Mouse (Mus musculus): ENCODE measurements around the gene Ahr.

The Ahr gene

DNA sequence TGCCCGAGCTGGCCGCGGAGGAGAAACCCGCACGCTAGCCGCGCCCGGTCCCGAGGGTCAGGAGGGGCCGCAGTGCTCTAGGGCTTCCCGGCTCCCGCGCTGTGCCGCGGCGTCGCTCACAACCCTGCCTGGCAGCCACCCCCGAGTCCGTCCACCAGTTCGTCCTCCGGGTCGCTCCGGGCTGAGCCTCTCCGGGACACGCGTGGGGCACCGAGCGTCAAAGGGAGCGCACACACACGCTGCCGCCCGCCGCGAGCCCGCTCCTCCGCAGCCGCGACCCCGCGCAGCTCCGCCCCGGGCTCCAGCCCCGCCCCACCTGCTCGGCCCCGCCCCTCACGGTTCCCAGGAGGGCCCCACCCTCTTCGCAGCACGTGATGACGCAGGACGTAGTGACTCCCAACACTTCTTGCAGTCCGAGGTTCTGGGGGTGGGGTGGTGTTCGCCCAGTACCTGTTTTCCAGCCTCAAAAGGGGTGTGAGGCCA, at the start of gene Ahr:
TSS of gene Ahr (minus strand) at position 285 of the 483 bp plus-strand sequence.
- peak; percentile 89 for DNase-seq (ENCODE audit: extremely low spot score, low spot score)

DNA sequence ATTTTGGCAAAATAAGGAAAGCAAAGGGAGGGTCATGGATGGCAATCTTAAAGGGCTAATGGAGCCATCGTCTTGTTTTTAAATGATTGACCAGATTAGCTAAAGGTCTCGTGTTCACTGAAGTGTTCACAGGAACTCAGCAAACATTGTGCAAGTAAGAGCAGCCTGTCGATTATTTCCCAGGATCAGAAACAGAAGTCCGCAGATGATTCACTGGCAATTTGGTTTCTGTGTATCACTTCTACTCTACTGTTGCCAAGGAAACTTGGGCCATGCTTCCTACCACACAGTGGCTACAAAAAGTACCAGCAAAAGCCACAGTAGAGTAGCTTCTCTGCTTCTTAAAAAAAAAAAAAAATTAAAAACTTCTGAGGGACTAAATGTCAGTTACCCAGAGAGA, 44.0 kb upstream of the Ahr start:
- no peak for DNase-seq (ENCODE audit: extremely low spot score, low spot score)

DNA sequence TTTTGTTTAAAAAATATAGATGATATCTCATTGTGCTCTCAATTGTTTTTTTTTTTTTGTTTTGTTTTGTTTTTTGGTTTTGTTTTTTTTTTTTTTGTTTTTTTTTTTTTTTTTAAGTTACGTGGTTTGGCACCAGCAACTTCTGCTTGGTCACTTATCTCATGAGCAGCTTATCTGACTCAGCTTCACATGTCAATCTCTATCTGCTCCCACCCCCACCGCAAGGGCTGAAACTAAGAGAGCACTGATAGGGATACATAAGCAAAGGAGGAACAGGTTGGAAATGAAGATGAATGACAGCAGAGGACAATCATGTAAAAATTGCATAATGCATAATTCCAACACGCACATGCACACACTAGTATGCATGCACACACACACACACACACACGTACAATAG, 41.3 kb upstream of the Ahr start:
- DNase-seq (ENCODE audit: extremely low spot score, low spot score): no peak

DNA sequence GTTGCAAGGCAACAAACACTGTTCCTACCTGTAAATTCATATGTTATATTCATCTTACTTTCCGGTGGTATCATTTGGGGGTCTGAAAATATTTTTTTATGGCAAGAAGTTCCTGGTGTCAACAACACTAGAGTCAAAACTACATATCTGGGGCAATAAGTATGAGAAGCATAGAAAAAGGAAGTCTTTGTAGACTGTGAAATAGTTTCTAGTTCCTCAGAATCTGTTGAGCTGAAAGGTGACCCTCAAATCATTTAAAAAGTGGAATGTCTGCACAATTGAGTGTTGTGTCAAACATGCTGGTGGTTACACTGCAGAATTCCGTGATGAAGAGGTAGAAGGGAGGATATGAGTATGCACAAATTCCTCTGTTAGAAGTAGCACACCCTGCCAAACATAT, 38.9 kb upstream of the Ahr start:
- DNase-seq (ENCODE audit: extremely low spot score, low spot score): no peak

DNA sequence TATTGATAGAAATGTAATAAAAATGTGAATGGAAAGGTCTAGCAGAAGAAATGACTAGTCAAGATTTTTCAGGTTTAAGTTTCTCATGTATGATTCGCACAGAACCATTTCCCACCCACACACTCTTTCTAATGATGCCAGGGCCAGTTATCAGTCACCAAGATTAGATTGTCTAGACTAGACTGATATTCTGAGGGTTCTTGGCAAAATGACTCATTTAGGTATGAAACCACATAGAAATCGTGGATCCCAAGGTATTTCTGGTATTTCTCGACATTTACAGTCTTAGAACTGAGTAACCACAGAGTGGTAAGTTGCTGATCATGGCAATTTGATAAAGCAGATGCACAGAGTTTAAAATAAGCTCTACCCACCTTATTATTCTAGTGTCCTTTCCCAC, 28.0 kb upstream of the Ahr start:
- DNase-seq (ENCODE audit: extremely low spot score, low spot score): no peak

DNA sequence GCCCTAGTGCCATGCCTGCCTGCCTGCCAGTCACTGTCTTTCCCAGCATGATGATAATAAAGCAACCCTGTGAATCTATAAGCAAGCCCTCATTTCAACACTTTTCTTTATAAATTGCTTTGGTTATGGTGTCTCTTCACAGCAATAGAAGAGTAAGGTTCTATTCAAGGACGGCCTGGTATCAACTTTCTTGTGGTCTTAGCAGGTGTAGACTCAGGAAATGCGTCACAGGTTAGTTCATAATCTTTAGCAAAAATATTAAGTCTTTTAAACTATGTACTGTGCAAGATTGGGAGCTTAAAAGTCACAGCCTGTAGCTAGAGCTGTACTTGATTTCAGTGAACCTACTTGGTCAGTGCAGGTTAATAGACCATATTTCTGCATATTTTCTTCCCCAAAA, 24.0 kb upstream of the Ahr start:
- no peak for DNase-seq (ENCODE audit: extremely low spot score, low spot score)

DNA sequence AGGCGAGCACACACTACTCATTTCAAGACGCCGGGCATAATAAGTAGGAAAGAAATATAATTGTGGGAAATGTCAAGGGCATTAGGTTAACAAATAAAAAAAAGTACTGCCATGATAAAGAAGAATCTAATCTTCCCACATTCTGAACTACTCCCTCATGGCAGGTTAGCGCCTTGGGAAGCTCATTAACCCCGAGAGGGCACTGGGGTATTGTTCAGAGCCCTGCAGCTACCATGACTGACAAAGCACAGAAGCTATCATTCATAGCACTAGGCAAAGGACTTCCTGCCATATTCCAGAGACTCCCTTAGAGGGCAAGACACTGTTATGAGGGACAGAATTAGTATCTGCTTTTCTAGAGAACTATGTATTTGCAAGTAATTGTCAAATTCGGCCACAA, 21.1 kb upstream of the Ahr start:
- no peak for DNase-seq (ENCODE audit: extremely low spot score, low spot score)

DNA sequence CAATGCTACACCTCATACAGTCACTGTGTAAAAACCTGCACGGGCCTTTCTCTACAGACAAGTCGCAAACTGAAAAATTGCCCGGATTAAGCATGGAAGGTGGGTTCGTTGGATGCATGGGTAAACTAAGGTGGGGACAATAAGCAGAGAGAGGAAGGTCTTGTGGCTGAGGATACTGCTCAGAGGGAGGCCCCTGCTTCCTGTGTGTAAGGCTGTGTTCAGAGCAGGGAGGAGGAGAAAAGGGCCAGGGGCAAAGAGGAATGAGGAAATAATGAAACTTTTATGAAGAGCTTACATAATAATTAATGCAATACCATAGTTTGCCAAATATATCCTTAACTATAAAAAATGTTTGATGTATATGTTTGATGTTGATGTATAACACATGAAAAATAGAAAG, 19.5 kb upstream of the Ahr start:
- DNase-seq (ENCODE audit: extremely low spot score, low spot score): no peak

DNA sequence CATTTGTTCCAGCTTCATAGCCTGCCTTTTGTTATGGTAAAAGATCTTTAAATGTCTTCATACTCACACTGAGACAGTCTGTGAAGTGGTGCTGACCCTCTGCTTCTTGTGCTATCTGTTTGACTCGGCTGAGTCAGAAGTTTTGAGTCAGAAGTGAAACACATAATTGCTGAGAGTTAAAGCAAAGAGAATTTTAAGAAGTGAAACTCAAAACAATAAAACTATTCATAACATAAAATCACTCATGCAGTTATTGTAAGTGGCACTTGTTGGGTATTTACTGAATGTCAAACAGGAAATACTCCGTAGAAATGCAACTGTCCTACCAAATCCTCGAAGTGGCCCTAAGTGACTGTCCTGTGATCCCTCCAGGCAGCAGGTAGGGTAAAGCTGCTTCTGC, 18.3 kb upstream of the Ahr start:
- no peak for DNase-seq (ENCODE audit: extremely low spot score, low spot score)

DNA sequence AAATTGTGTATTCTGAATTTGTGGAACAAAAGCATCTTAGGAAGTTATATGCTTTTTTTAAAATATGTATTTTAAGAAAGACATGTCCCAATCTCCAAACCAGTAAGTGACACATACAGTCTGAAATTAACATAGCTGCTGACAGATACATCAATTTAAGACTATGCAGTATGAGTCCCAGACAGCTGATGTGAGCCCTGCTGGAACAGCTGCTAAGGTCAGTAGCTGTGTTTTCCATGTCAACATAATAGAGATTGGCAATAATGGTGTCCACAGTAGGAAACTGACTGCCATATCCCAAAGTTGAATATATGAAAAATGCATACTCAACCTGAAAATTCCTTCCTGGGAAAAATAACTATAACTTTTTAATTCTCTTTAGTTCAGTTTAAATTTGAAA, 15.5 kb upstream of the Ahr start:
- no peak for DNase-seq (ENCODE audit: extremely low spot score, low spot score)

DNA sequence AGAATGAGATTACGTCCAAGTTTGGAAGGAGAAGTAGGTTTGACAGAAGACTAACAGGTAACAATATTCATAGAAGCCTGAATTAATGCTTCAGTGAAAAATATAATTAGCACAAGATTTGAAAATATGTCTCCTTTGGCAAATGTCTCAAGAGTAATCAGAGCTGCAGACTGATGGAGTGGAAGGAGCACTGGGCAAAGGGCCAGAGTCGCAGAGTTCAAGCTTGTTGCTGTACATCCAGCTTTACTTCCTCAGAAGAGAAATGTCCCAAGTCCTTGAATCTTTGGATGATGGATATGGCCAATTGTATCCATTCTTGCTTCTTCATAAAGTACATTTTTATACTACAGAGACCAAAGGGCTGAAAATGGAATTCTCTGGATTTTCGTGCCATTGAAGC, 8.0 kb upstream of the Ahr start:
- DNase-seq (ENCODE audit: extremely low spot score, low spot score): no peak

DNA sequence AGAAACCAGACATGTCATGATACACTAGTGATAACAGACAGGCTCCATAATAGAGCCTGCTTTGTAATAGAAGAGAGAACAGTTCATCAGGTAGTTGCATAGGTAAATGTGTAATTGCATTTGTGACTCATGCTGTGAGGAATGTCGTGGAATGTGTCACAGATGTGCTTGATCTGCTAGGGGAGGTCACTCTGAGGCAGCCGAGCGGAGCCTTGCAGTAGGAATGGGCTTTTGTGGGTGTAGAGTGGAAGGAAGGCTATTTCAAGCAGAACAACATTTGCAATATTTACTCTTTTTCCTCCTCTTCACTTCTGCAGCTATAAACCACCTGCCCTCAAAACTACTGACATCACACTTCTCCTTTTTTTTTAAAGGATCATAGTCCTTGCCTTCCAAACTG, 4.0 kb upstream of the Ahr start:
- DNase-seq (ENCODE audit: extremely low spot score, low spot score): no peak

DNA sequence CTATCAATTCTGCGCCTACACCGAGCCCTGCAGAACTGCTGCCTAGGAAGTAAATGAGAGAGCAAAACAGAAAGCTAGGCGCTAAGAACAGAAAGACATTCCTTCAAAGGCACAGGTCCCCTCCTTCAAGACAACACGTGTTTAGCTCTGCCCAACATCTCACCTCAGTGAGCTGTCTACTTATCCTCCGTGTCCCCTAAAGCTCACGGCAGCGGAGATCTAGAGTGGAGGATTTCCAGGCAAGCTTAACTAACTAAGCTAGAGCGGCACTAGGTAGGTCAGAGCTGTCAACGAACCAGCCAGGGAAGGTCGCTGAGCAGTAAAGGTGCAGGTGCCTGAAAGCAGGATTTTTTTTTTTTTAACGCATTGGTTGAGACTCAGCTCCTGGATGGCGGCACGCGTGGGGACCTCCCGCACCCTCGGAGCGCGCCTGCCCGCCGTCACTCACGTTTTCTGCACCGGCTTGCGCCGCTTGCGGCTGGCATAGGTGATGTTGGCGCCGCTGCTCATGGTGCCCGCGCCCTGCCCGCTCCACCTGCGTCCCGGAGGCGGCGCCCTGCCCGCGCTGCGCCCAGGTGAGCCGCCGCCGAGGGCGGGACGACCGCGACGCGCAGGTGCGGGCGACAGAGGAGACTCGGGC, 604 bp downstream of the Ahr start:
- DNase-seq (ENCODE audit: extremely low spot score, low spot score): peak; percentile 50

DNA sequence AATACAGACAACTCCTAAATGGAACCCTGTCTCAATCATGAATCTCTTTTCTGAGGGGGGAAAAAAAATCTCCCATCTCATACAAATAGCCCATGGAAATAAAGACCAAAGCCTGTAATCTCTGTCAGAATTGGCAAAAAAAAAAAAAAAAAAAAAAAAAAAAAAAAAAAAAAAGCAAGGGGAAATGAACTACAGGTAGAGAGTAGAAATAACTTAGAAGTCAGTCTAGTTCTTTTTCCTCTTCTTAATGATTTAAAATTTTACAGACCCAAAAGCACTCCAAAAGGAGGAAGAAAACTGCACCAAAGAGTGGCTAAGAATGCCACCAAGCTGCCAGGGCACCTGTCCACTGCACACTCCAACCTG, 1.1 kb downstream of the Ahr start:
- no peak for DNase-seq (ENCODE audit: extremely low spot score, low spot score)

DNA sequence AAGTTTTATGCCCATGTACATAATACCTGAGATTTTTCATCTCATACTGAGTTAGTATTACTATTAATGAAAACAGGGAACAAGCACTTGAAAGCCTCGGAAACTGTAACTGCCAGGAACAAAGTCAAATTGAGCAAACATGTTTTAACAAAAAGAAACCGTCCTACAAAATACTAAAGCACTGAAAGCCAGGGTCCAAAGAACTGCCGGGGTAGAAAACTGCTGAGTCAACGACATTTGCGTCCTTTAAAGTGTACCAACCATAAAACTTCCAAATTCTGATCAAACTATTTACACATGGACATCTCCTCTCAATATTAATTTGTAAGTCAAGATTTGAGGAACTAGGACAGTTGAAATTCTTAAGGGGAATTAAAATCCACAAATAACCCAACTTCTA, 1.7 kb downstream of the Ahr start:
- DNase-seq (ENCODE audit: extremely low spot score, low spot score): no peak

DNA sequence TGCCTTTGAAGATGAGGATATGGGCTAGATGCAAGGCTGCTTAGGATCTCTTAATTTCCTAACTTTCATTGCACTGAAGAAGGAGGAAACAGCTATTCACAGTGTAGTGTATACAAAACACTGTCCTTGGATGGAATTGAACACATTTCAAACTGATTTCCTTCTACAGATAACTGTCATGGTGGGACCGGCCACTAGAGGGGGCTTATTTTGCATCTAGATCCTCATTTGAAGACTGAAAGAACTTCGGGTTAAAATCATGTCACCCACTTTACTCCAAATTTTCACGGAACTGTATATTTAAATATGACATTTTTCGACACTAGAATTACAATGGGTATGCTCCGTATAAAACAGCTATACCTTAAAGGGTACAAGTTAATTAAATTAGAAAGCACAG, 2.7 kb downstream of the Ahr start:
- peak; percentile 61 for DNase-seq (ENCODE audit: extremely low spot score, low spot score)

DNA sequence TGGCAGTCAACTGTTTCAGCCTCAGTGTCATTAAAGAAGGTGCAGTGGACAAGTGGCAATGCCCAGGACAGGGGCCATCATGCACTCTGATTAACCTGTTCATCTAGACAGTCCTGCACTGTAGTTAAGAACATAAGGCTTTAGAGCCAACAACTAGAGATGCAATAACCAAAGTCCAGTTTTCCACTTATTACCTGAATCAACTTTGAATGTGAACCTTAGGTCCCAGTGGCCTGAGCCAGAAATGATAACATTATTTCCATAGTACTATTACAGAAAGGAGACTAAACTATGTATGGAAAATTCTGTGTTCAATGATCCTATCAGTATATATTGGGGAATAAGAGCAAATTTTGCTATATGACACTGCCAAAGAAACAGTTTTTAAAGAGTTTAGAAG, 4.3 kb downstream of the Ahr start:
- no peak for DNase-seq (ENCODE audit: extremely low spot score, low spot score)

DNA sequence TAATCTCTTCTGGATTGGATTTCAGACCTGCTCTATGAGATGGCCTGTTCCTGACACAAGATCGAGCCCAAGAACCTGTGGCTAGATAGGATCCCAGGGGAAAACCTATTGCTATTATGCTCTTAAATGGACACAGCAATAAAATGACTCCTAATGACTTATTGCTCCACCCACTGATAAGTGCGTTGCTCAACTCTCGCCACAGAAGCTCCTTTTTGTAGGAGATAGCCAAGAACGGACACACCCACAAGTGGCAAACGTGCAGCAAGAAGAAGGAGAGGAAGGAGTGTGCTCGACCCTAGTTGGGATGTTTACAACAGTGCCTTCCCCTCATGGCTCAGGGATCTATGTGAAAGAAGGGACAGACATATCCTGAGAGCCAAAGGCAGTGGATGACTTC, 7.4 kb downstream of the Ahr start:
- DNase-seq (ENCODE audit: extremely low spot score, low spot score): no peak

DNA sequence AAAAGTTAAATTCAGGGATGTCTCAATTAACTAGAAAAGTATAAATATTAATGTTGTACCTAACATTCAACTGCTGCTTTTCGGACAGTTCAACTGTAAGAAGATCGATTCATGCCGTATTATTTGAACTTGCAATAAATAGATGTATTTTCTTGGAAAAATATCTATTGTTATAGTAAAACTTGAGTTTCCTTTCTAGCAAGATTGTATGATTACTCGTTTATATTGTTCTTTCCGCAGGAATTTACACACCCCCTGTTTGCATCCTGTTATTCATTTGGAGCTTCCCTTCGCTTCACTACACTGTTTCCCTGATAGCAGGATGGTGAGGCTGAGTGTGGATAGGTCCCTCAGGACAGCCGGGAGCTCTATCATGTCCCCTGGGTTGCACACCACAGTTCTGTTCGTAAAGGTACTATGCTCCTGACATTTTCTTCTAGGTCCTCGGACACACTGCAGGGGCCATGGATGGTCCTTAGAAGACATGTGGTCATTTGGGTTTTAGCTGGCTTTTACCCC, 12.2 kb downstream of the Ahr start:
- DNase-seq (ENCODE audit: extremely low spot score, low spot score): no peak

DNA sequence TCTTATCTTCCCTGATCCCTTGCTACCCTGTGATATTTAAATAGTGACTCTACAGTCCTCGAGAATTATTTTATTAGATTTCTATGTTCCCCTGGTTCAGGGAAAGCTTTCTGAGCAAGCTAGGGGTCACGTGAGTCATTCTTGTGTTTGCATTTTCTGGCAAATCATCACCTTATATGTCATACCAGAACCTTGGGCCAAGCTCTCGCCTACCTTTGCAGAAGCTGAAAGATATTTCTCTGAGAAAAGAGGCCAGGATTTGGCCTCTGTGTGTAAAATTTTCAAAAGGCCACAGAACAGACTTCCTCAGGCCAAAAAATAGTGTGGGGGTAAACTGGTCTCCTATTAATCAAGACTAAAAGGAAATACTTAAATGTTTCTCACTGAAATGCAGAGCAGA, 19.2 kb downstream of the Ahr start:
- no peak for DNase-seq (ENCODE audit: extremely low spot score, low spot score)

DNA sequence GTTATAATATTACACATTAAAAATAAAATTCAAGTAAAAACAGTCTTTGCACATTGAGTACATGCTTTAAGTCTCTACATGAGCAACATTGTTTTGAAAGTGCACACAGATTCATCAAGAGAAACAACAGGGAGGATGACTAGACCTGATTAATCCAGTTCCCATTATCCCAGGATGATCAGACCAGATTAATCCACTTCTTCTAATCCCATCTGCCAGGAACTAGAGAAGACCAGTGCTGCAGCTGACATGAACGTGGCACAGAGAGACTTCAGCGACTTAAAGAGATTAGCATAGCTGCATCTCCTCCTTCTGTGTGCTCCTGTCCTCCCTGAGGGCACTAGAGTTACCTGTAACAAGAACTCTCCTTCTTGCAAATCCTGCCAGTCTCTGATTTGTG, 20.2 kb downstream of the Ahr start:
- no peak for DNase-seq (ENCODE audit: extremely low spot score, low spot score)

DNA sequence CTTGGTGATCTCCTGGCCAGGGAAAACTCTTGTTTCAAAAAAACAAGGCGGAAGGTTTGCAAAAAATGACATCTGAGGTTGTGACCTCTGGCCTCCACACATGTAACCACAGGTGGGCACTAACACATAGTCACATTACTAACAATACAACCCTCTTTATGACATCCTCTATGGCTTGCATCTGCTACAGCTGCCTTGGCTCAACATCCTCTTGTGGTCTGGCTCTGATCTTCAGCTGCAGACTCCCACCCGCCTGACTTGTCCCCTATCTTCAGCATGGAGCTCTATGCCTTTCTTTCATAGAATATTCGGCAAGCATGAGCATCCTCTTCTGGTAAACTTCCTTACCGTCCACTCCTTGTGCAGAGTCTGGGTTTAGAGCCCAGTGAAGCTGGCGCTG, 24.1 kb downstream of the Ahr start:
- DNase-seq (ENCODE audit: extremely low spot score, low spot score): no peak

DNA sequence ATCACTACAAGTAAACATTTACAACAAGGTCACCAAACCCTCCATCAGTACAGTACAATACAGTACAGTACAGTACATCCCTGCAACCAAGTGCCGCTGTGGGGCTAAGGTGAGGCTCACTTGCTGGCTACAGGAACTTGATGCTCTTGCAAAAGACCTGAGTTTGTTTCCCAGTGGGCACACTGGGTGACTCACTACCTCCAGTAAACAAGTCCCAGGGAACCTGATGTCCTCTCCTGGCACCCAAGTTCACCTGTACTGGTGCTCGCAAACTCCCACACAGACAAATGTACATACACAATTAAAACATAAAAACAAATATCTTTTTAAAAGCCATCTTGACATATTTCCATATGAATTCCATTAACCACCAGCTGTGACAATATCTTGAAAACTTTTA, 28.5 kb downstream of the Ahr start:
- DNase-seq (ENCODE audit: extremely low spot score, low spot score): peak; percentile 10

DNA sequence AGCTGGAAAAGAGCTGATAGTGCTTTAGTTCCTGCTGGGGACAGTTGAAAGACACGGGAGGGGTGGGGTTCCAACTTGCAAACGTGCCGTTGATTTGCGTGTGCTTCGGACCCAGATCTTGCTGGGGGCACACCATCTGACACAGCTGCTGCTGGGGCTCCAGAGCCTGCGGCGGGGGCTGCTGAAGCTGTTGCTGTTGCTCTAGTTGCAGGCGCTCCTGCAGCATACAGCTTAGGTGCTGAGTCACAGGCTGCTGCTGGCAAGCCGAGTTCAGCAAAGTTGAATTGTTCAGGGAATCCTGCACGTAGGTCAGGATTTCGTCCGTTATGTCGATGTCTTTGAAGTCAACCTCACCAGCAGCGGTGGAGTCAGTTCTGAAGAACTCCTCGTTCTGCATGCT, 30.8 kb downstream of the Ahr start:
- DNase-seq (ENCODE audit: extremely low spot score, low spot score): peak; percentile 10
